Mouse (Mus musculus) bone marrow, adult 2 months (tissue): ENCODE measurements around the gene Skor1. TPM values are rescaled to one million over a fixed set of nuclear protein-coding genes. Genes with fewer than 3 reads are reported as not detected.

Experiments used
- H3K27ac ChIP-seq: fragments of 200-500 bp; 2 replicates; pipeline ENCODE4 v1.5.1; 2012; ENCODE audit warnings: low read depth, mild to moderate bottlenecking, control low read depth, inconsistent platforms, low read length; ENCODE audit not compliant: control insufficient read depth, poor library complexity, insufficient read depth
- H3K4me1 ChIP-seq: fragments of 200-500 bp; 2 replicates; pipeline ENCODE4 v1.6.1; 2011; ENCODE audit warnings: low read length; ENCODE audit not compliant: control insufficient read depth, insufficient read depth
- H3K4me3 ChIP-seq: fragments of 200-500 bp; replicated peaks from 2 replicates; pipeline ENCODE3; 2011; ENCODE audit warnings: mild to moderate bottlenecking, low read depth, low read length, control low read depth; ENCODE audit not compliant: control insufficient read depth
- CTCF ChIP-seq: fragments of 200-500 bp; IDR thresholded peaks from 2 replicates; pipeline ENCODE4 v1.5.1; 2011; ENCODE audit warnings: low read length, control low read depth; ENCODE audit not compliant: control insufficient read depth, insufficient read depth
- POLR2A ChIP-seq: fragments of 200-500 bp; IDR thresholded peaks from 2 replicates; pipeline ENCODE4 v1.6.1; 2011; ENCODE audit warnings: low read depth, mild to moderate bottlenecking, control low read depth, low read length, borderline replicate concordance; ENCODE audit not compliant: control insufficient read depth
- WGBS: fragments of 180-500 bp; shearing (Covaris S2); methylation state at CpG from one replicate; pipeline ENCODE4 v1.1.7; 2018; 5-methylcytosine and 5-hydroxymethylcytosine counted together
- polyA plus RNA-seq: library from polyadenylated mRNA; stranded (reverse); fragments of >200 nt; gene quantifications from 2 replicates; pipeline ENCODE4 v1.2.4, GENCODE M21; 2011; ENCODE audit warnings: low replicate concordance; ENCODE audit not compliant: missing spikeins, insufficient read depth, insufficient read length

The Skor1 gene
- polyA plus RNA-seq, 1 experiment, result not detected

DNA sequence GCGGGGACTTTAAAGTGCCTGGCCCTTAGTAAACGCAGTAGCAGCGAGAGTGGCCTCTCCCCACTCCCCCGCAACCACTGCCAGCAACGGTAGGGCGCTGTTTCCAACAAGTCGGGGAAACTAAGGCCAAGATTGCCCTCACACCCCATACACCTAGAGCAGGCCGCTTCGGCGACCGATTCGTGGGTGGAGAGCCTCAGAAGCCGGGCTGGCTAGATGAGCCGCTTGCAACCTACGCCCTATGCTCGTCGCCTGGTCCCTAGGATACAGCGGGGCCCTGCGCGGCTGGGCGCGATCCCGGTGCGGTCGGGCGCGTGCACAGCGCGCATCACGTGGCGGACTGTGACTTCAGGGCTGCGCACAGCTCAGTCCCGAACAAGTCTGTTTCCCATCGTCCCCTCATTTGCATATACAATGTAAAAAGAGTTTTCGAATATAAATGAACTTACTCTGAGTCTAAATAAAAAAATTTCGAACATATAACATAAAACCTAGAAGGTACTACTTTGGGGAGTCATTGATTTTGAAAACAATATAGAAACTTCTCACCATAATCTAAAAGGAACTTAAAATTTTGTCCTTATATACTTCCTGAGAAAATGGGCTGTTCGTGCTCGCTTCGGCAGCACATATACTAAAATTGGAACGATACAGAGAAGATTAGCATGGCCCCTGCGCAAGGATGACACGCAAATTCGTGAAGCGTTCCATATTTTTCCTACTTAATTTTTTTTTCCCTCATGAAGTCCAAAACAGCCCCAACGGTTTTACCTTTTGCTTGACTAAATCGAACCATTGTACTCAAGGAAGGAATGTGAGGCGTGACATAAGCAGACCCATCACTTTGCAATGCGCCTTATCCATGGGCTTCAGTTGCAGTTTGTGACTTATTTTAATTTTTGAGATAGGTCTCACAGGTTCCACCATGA is 15.8 kb downstream of the Skor1 start:
- peak overlapping the region; percentile 36 for H3K27ac ChIP-seq
- WGBS, result under 1% methylated on average over 48 of the region's 48 CpGs
- no peaks in the 10 kb centered on the region; the same call in 1 of the 2 replicates for H3K4me1 ChIP-seq
- H3K4me3 ChIP-seq, result peak overlapping the region; percentile 86
- TF ChIP-seq CTCF, result no peak
- TF ChIP-seq POLR2A, result peak; percentile 81; the same call in 1 of the 2 replicates

DNA sequence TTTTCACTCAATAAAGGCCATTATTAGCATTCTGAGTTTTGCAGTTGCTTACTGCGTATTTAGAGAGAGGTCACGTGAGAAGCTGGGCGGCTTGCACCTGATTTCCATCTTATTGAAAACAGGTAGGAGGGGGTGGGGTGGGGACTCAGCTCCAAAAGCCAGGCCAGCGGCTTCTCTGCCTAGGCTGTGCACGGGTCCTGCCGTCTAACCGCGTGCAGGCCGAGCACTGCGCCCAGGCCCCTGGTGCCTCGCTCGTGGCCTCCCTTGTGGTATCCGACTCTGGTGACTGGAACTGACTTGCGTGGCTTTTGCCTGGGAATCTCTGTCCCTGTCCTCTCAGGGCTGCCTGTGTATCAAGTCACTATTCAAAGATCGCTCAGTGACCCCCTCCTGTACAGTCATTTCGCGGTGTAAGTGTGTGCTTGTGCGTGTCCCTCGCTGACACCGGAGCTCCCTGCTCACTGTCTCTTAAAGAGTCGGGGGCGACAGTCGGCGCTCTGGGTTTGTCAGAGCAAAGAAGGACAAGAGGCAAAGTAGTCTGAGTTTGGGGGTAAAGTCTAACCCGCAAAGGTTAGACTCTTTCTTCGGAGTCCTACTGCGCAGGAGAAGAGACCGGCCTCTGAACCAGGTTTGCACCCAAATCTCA is 16.7 kb downstream of the Skor1 start:
- Histone ChIP-seq H3K27ac (peak overlapping the region; percentile 36), H3K4me1 (no peaks in the 10 kb centered on the region; the same call in 1 of the 2 replicates), H3K4me3 (peak overlapping the region; percentile 86)
- 7% methylated on average over 28 of the region's 28 CpGs for WGBS
- no peak for TF ChIP-seq CTCF
- no peak for TF ChIP-seq POLR2A

DNA sequence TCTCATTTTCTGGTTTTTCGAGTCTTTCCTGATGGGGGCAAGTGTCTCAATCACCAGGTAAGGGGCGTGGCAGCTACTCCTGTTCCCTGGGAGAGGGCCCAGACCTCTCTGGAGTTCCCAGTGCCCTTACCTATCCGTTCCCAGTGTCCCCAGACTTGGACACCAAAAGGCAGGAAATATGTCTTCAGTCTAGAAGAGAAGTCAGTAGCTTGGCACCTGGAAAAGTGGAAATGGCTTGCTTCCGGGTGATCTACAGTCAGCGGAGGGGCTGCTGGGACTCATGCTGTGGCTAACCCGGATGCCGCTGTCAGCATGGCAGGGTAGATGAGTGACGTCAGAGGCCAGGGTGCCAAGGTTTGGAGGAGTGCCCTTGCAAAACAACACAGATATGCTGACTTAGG is 19.1 kb downstream of the Skor1 start:
- no peak overlapping the region for H3K27ac ChIP-seq
- WGBS, result 75% methylated on average over 8 of the region's 8 CpGs

DNA sequence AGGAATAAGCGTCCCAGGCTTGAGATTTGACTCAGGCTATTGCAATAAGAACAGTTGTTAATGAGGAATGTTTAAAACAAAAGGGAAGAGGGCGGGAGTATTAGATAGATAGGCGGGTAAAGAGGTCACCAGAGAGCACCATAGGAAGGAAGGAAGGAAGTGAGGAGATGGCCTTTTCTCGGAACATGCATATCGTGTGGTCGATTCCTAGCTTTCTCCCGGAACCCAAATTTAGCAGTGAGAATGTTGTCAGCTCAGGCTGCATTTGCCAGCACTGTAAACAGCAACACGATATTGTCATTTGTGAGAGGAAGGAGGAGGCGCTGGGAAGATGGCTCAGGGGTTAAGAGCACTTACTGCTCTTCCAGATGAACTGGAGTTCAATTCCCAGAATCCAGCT is 24.2 kb downstream of the Skor1 start:
- TF ChIP-seq POLR2A (no peak), CTCF (no peak)
- 21% methylated on average over 9 of the region's 9 CpGs for WGBS
- Histone ChIP-seq H3K27ac (no peak overlapping the region), H3K4me1 (no peaks in the 10 kb centered on the region; the same call in none of the 2 replicates), H3K4me3 (no peak overlapping the region)

More for the DNA sequence above, 19.1 kb downstream of the Skor1 start:
- TF ChIP-seq CTCF (no peak), POLR2A (no peak)
- Histone ChIP-seq H3K4me3 (no peak overlapping the region), H3K4me1 (no peaks in the 10 kb centered on the region)

DNA sequence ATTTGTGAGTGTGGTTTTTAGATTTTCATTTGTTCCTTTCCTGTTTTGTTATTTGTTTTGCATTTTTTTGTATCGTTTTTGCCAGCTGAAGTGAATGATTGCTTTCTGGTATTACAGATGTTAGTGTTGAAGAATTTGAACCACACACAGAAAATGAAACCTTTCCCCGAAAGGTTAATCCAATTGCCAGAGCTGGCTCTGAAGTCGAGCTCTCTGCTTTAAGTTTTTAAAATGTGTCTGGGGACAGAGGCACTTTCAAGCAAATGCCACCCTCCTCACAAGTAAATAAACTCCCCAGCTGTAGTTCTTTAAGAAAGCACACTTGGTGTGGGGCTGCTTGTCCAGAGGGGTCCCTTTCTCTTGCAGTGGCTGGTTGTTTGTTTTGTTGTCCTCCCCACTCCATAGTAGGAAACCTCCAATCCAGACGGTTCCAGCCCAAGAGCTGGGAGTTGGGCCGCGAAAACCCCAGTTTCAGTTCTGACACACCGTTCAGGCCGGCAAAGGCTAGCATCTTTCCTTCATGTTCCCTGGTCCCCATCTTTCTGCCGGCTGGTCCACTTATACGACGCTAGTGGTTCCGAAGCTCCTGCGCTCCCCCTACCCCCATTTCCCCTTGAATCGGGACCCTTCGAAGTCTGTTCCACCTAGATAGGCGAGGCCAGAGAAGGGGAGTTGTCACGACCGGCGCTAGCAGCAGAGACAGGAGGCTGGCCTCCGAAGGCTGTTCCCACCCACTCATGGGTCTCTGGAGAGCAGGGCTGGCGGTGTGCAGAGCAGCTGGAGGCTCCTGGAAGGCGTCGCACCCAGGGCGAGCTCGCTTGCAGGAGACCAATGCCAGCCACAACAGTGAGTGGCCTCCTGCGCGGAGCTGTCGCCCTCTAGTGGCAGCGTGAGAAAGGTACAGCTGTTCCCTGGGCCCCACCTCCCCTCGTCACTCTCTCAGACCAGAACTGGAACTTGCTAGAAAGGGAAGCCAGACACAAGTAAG is 25.0 kb downstream of the Skor1 start:
- Histone ChIP-seq H3K4me1 (no peaks in the 10 kb centered on the region; the same call in none of the 2 replicates), H3K27ac (no peak overlapping the region), H3K4me3 (peak overlapping the region; percentile 62)
- peak; percentile 46; the same call in 1 of the 2 replicates for TF ChIP-seq POLR2A
- peak; percentile 100 for TF ChIP-seq CTCF
- 5% methylated on average over 30 of the region's 30 CpGs for WGBS

DNA sequence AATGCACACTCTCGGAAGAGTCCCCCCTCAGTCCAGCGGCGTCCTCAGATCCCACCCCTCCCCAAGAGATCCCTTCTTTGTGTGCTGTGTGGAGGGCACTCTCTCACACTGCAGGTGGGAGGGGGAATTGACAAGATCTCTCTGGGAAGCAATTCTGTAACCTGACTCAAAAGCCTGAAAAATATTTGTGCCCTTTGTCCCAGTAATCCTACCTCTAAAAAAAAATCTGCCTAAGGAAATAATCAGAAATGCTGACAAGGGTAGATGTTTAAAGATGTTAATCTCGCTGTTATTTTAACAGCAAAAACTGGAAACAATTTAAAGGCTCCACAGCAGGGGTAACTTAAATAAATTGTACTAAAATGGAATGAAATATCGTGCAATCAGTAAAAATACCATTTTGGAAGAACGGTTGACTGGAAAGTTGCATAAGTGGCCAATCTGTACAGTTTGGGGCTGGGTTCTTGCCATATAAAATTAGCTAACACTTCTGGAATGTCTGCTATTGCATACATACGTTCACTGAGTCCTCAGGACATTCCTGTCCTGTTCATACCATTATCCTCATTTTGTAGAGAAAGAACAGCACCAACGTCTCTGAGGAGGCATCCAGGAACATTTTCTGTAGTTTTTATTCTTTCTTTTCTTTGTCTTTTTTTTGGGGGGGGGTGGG is 26.5 kb downstream of the Skor1 start:
- Histone ChIP-seq H3K27ac (no peak overlapping the region), H3K4me3 (no peak overlapping the region), H3K4me1 (no peaks in the 10 kb centered on the region; the same call in none of the 2 replicates)
- 69% methylated on average over 8 of the region's 8 CpGs for WGBS
- TF ChIP-seq POLR2A, result no peak
- TF ChIP-seq CTCF, result no peak

- no peak overlapping the region for H3K27ac ChIP-seq
- no peak for TF ChIP-seq POLR2A
- TF ChIP-seq CTCF, result no peak
- H3K4me1 ChIP-seq, result no peaks in the 10 kb centered on the region; the same call in 1 of the 2 replicates
- WGBS, result 83% methylated on average over 5 of the region's 5 CpGs
- H3K4me3 ChIP-seq, result no peak overlapping the region
Measured at GRCm38 (mm10) chr9:63118385-63118784, 30.4 kb downstream of the Skor1 start.
